Mouse (Mus musculus) midbrain, embryonic 12.5 days (tissue): ENCODE results near the gene Txn2. TPM values are rescaled to one million over a fixed set of nuclear protein-coding genes. Genes with fewer than 3 reads are reported as not detected.

ENCODE experiments used
- ATAC-seq: fragments of 200-750 bp; cut with Nextera tagmentation; 2 replicates; pipeline ENCODE4 v1.8.0; 2017; ENCODE audit warnings: low read depth, moderate TSS enrichment, moderate library complexity; ENCODE audit not compliant: low FRiP score
- H3K27ac ChIP-seq: fragments of 300-500 bp; sonication (generic); replicated peaks from 2 replicates; pipeline ENCODE4 v1.5.1; 2016; ENCODE audit warnings: mild to moderate bottlenecking
- H3K27me3 ChIP-seq: fragments of 300-500 bp; sonication (generic); 2 replicates; pipeline ENCODE4 v1.6.1; 2016; ENCODE audit warnings: mild to moderate bottlenecking
- H3K36me3 ChIP-seq: fragments of 300-500 bp; sonication (generic); 2 replicates; pipeline ENCODE4 v1.6.1; 2016
- H3K4me1 ChIP-seq: fragments of 300-500 bp; sonication (generic); 2 replicates; pipeline ENCODE4 v1.6.1; 2016
- H3K4me2 ChIP-seq: fragments of 300-500 bp; sonication (generic); replicated peaks from 2 replicates; pipeline ENCODE4 v1.6.1; 2016; ENCODE audit warnings: mild to moderate bottlenecking, moderate library complexity
- H3K4me3 ChIP-seq: fragments of 300-500 bp; sonication (generic); 2 replicates; pipeline ENCODE4 v1.5.1; 2016; ENCODE audit warnings: mild to moderate bottlenecking
- H3K9ac ChIP-seq: fragments of 300-500 bp; sonication (generic); replicated peaks from 2 replicates; pipeline ENCODE4 v1.6.1; 2016; ENCODE audit warnings: mild to moderate bottlenecking, moderate library complexity
- H3K9me3 ChIP-seq: fragments of 300-500 bp; sonication (generic); 2 replicates; pipeline ENCODE4 v1.6.1; 2016; ENCODE audit warnings: mild to moderate bottlenecking
- whole genome bisulfite sequencing: fragments of 180-500 bp; shearing (Covaris S2); methylation state at CpG from one replicate; pipeline ENCODE4 v1.1.7; 2016; 5-methylcytosine and 5-hydroxymethylcytosine counted together
- polyA plus RNA-seq: library from polyadenylated mRNA; unstranded; fragments of >200 nt; fragmentation: Nextera tagmentation; extraction: Ambion mirVana; gene quantifications from 2 replicates; pipeline ENCODE4 v1.2.1, GENCODE M21; 2016

Txn2 gene
- polyA plus RNA-seq, 1 experiment from 2014 or later, result 210 TPM

DNA sequence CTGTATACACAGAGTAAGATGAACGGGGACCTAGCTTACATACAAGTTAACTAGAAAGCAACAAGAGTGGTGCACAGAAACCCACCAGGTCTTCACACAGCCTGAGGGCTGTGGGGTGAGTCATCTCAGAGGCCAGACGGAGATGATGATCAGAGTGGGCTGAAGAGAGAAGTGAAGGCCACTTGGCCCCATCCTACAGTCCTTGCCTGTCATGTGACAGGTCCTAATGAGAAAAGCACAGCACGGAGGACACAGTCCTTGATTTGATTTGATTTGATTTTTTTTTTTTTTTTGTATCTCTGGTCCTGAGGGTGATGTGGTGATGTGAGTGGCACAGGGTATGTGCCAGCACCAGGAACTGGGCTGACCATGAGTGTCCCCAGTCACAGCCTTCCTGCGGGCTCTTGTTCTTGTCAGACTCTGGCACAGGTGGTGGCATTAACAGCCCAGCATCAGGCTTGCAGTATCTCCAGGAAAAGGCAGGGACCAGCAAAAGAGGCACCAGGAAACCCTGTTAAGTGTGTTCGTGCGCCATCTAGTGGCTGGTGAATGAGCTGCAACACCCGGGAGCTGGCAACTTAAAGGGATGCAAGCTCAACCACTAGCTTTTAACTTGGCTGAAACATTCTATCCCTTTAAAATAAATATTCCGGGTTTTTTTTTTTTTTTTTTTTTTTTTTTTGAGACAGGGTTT is 11.8 kb downstream of the Txn2 start:
- Histone ChIP-seq H3K27ac (no peak overlapping the region), H3K27me3 (no peaks in the 10 kb centered on the region), H3K4me1 (no peaks in the 10 kb centered on the region), H3K4me2 (no peak overlapping the region), H3K9me3 (no peaks in the 10 kb centered on the region), H3K9ac (no peak overlapping the region), H3K36me3 (peaks cover 63% of the 10 kb centered on the region), H3K4me3 (no peak overlapping the region)
- peak; percentile 23; the same call in 1 of the 2 replicates for ATAC-seq
- 47% methylated on average over 7 of the region's 8 CpGs for WGBS

- ATAC-seq, result no peak
- Histone ChIP-seq H3K9ac (no peak overlapping the region), H3K27me3 (no peaks in the 10 kb centered on the region), H3K4me3 (no peak overlapping the region), H3K36me3 (peaks cover 48% of the 10 kb centered on the region), H3K9me3 (no peaks in the 10 kb centered on the region), H3K4me1 (no peaks in the 10 kb centered on the region), H3K27ac (no peak overlapping the region), H3K4me2 (no peak overlapping the region)
- 91% methylated on average over 4 of the region's 4 CpGs for WGBS
Observed at GRCm38 (mm10) chr15:77915287-77915686, 13.5 kb downstream of the Txn2 start.

DNA sequence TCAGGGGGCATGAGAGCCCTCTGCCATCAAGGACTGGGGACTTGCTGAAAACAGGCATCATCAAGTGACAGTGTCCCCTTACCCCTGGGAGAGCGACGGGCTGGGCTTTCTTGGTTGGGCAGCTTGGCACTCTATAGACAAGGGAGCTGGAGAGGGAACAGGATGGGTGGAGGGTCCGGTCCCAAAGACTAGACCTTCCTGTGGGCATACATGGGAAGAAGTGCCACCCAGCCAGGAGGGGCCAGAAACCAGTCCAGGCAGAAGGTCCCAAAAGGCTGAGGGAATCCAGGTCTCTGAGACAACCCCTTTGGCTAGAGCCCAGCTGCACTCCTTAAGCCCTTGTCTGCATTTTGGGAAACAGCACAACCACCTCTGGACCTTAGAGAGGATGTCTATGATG is 14.3 kb downstream of the Txn2 start:
- WGBS, result 98% methylated on average over 3 of the region's 3 CpGs
- Histone ChIP-seq H3K4me3 (no peak overlapping the region), H3K36me3 (peaks cover 42% of the 10 kb centered on the region), H3K27ac (no peak overlapping the region), H3K27me3 (no peaks in the 10 kb centered on the region), H3K4me1 (no peaks in the 10 kb centered on the region), H3K9me3 (no peaks in the 10 kb centered on the region), H3K4me2 (no peak overlapping the region), H3K9ac (no peak overlapping the region)
- no peak for ATAC-seq

DNA sequence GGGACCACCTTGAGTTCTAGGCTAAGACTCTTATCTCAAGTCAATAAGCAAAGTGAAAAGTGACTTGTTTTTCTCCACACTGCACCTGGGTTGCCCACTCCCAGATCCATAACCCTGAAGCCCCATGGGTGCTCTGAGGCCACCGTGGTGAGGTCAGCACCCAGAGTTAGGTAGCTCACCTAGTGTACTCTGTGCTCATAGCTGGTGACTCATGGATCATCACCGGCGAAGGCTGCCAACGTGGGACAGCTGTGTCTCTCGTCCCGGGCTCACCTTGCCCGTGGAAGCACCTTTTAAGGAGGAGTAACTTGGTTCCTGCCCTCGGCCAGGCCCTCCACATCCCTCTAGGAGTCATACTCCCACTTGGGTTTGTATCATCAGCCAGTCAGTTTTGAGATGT is 15.8 kb downstream of the Txn2 start:
- H3K4me3 ChIP-seq, result no peak overlapping the region
- 90% methylated on average over 8 of the region's 8 CpGs for whole genome bisulfite sequencing
- ATAC-seq, result no peak
- H3K36me3 ChIP-seq, result peaks cover 36% of the 10 kb centered on the region
- H3K4me1 ChIP-seq, result no peaks in the 10 kb centered on the region
- no peak overlapping the region for H3K9ac ChIP-seq
- no peaks in the 10 kb centered on the region for H3K27me3 ChIP-seq
- no peaks in the 10 kb centered on the region for H3K9me3 ChIP-seq
- no peak overlapping the region for H3K27ac ChIP-seq
- no peak overlapping the region for H3K4me2 ChIP-seq

- no peaks in the 10 kb centered on the region for H3K27me3 ChIP-seq
- WGBS, result 61% methylated on average over 7 of the region's 7 CpGs
Observed at GRCm38 (mm10) chr15:77912585-77912984, 16.2 kb downstream of the Txn2 start.

GRCm38 (mm10) chr15:77912048-77912447 is 16.8 kb downstream of the Txn2 start:
- Histone ChIP-seq H3K9ac (no peak overlapping the region), H3K36me3 (peaks cover 32% of the 10 kb centered on the region), H3K27me3 (peaks cover 3% of the 10 kb centered on the region; the same call in 1 of the 2 replicates), H3K4me2 (no peak overlapping the region), H3K4me3 (no peak overlapping the region), H3K4me1 (no peaks in the 10 kb centered on the region), H3K9me3 (no peaks in the 10 kb centered on the region), H3K27ac (no peak overlapping the region)
- 57% methylated on average over 5 of the region's 5 CpGs for WGBS
- ATAC-seq, result no peak

More at GRCm38 (mm10) chr15:77912585-77912984, 16.2 kb downstream of the Txn2 start:
- H3K4me2 ChIP-seq, result no peak overlapping the region
- H3K36me3 ChIP-seq, result peaks cover 33% of the 10 kb centered on the region
- no peaks in the 10 kb centered on the region for H3K4me1 ChIP-seq
- H3K9ac ChIP-seq, result no peak overlapping the region
- ATAC-seq, result no peak
- no peak overlapping the region for H3K4me3 ChIP-seq
- no peaks in the 10 kb centered on the region for H3K9me3 ChIP-seq
- H3K27ac ChIP-seq, result no peak overlapping the region

DNA sequence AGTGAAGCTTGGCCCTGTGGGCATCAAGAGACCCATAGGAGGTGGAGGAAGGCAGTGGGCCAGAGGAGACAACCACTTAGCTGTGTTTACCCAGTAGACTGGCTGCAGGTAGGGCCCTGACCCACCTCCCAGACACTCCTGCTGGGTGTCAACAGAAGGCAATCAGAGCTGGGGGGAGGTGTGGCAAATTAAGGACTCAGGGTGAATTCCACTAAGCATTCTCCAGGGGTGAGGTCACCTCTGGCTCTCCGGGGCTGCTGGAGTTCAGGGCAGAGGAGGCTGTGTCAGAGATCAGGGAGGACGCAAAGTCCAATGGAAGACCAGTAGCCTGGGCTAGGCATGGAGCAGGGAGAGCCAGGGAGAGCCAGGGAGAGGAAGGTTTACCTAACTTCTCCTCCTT is 17.7 kb downstream of the Txn2 start:
- Histone ChIP-seq H3K9ac (no peak overlapping the region), H3K27ac (no peak overlapping the region), H3K4me1 (no peaks in the 10 kb centered on the region), H3K4me2 (no peak overlapping the region), H3K4me3 (no peak overlapping the region), H3K9me3 (no peaks in the 10 kb centered on the region), H3K27me3 (peaks cover 13% of the 10 kb centered on the region), H3K36me3 (peaks cover 26% of the 10 kb centered on the region)
- ATAC-seq, result no peak
- WGBS, result 37% methylated on average over 2 of the region's 2 CpGs

DNA sequence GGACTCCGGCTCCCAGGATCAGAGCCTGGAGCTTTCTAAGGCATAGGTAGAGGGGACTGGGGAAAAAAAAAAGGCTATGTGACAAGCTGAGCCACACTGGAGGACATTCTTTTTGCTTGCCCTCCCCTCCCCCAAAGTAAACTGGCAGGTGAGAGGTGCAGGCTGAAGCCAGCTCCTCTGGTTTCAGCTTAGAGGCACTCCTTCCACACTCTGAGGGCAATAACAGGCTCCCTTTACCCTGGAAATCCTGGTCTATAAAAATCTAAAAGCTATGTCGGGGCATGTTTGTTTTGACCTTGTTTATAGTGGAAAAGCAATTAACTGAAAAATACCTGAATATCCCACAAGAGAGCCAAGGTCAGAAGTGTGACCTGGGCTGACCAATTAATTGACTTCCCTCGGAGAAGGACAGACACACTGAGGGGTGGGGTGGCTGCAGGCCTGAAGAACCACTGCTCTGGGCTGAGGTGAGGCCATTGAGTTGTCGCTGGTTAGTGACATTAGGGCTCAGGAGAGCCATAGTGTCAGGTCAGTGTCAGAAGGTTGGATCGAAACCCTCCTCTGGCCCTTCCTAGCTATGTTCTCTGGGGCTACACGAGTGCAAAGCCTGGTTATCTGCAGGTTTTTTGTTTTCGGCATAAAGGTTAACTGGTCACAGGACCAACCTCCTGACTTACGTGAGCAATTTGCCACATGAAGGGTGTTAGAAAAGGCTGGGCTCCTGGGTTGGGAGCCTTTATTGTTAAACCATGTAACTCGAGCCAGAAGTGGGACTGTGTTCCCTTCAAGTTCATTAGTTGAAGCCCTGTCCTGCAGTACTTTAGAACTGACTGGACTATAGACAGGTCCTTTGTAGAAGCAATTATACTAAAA is 20.9 kb downstream of the Txn2 start:
- no peak overlapping the region for H3K4me3 ChIP-seq
- ATAC-seq, result no peak
- peaks cover 29% of the 10 kb centered on the region for H3K27me3 ChIP-seq
- H3K9me3 ChIP-seq, result no peaks in the 10 kb centered on the region
- WGBS, result 67% methylated on average over 9 of the region's 9 CpGs
- H3K4me1 ChIP-seq, result peaks cover 8% of the 10 kb centered on the region
- H3K36me3 ChIP-seq, result no peaks in the 10 kb centered on the region
- no peak overlapping the region for H3K9ac ChIP-seq
- no peak overlapping the region for H3K27ac ChIP-seq
- no peak overlapping the region for H3K4me2 ChIP-seq

DNA sequence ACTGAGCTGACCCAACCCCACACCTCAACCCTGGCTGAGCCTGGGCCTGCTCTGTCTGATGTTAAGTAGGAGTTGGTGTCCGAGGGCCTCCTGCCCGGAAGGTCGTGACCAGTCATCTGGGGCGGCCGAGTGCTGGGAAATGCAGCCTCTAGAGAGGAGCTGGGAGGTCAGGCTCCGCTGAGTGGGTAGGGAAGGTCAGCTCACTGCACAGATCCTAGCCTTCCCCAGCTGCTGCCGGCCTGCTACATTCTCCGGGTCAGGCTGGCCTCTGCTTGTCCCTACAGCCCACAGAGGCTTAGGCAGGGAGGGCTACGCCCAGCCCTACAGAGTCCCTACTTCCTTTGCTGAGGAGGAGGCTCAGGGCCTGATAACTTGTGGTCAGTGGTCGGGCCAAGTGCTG is 22.3 kb downstream of the Txn2 start:
- 52% methylated on average over 10 of the region's 10 CpGs for WGBS
- Histone ChIP-seq H3K4me2 (no peak overlapping the region), H3K27me3 (peaks cover 29% of the 10 kb centered on the region), H3K4me3 (no peak overlapping the region), H3K4me1 (peaks cover 8% of the 10 kb centered on the region), H3K9me3 (no peaks in the 10 kb centered on the region), H3K9ac (no peak overlapping the region), H3K27ac (no peak overlapping the region), H3K36me3 (no peaks in the 10 kb centered on the region)
- ATAC-seq, result no peak

- Histone ChIP-seq H3K27me3 (peaks cover 29% of the 10 kb centered on the region), H3K4me1 (peaks cover 8% of the 10 kb centered on the region), H3K4me2 (no peak overlapping the region), H3K9ac (no peak overlapping the region), H3K4me3 (no peak overlapping the region), H3K9me3 (no peaks in the 10 kb centered on the region), H3K36me3 (no peaks in the 10 kb centered on the region), H3K27ac (no peak overlapping the region)
- 77% methylated on average over 8 of the region's 8 CpGs for WGBS
- ATAC-seq, result no peak
Observed at GRCm38 (mm10) chr15:77906081-77906480, 22.7 kb downstream of the Txn2 start.

GRCm38 (mm10) chr15:77905275-77905970 is 23.4 kb downstream of the Txn2 start:
- no peaks in the 10 kb centered on the region for H3K9me3 ChIP-seq
- peak overlapping the region; percentile 28 for H3K4me3 ChIP-seq
- ATAC-seq, result peak; percentile 27; the same call in 1 of the 2 replicates
- H3K27ac ChIP-seq, result no peak overlapping the region
- H3K36me3 ChIP-seq, result no peaks in the 10 kb centered on the region
- peak overlapping the region; percentile 38 for H3K9ac ChIP-seq
- H3K4me1 ChIP-seq, result peaks cover 8% of the 10 kb centered on the region
- H3K4me2 ChIP-seq, result peak overlapping the region; percentile 51
- H3K27me3 ChIP-seq, result peaks cover 29% of the 10 kb centered on the region
- 4% methylated on average over 26 of the region's 26 CpGs for WGBS

DNA sequence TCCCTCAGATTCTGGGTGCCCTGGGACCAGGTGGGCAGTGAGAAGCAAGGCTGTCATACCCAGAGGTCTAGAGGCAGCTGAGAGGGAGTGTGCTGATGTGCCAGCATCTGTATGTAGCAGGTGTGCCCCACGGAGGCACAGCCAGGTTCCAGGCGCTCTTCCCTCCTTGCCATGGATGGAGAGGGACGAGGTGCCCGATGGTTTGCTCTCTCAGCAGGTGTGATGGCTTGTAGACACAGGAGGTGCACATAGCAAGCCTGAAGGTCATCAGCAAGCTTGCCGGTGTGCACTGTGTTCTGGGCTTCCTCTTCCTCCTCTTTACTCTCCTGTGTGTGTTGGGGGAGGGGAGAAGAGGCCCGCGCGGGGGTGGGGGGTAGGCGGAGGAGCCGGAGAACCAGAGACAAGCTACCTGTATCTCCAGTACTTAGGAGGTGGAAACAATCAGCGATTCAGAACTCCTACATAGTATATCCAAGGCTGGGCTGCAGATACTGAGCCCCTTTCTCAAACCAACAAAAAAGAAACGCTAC is 24.4 kb downstream of the Txn2 start:
- no peak overlapping the region for H3K27ac ChIP-seq
- no peaks in the 10 kb centered on the region for H3K36me3 ChIP-seq
- H3K4me3 ChIP-seq, result no peak overlapping the region
- no peak overlapping the region for H3K9ac ChIP-seq
- no peak overlapping the region for H3K4me2 ChIP-seq
- no peak for ATAC-seq
- WGBS, result 30% methylated on average over 12 of the region's 12 CpGs
- no peaks in the 10 kb centered on the region for H3K9me3 ChIP-seq
- H3K27me3 ChIP-seq, result peaks cover 29% of the 10 kb centered on the region
- peaks cover 8% of the 10 kb centered on the region for H3K4me1 ChIP-seq
